Mouse (Mus musculus) liver, embryonic 14.5 days (tissue): ENCODE measurements around the gene Tgfbr3. TPM values are rescaled to one million over a fixed set of nuclear protein-coding genes. Genes with fewer than 3 reads are reported as not detected.

ENCODE experiments used
- ATAC-seq: fragments of 200-750 bp; cut with Nextera tagmentation; 2 replicates; pipeline ENCODE4 v1.8.0; 2017; ENCODE audit warnings: moderate number of reproducible peaks, mild to moderate bottlenecking, moderate library complexity; ENCODE audit not compliant: insufficient read depth
- DNase-seq, 3 experiments: peaks; one replicate each; pipeline ENCODE4 v3.0.0-alpha.2; 2012 to 2013; ENCODE audit warnings: low read depth in 3 of 3, low spot score in 3 of 3
- H3K27ac ChIP-seq: fragments of 300-500 bp; sonication (generic); 2 replicates; pipeline ENCODE4 v1.5.1; 2014; ENCODE audit warnings: moderate library complexity, mild to moderate bottlenecking, control low read depth, inconsistent platforms
- H3K27me3 ChIP-seq: fragments of 300-500 bp; sonication (generic); 2 replicates; pipeline ENCODE4 v1.6.1; 2014; ENCODE audit warnings: mild to moderate bottlenecking, low read length, moderate library complexity; ENCODE audit not compliant: control insufficient read depth, insufficient read depth
- H3K36me3 ChIP-seq: fragments of 300-500 bp; sonication (generic); replicated peaks from 2 replicates; pipeline ENCODE4 v1.6.1; 2014; ENCODE audit warnings: low read depth; ENCODE audit not compliant: control insufficient read depth, insufficient read depth
- H3K4me1 ChIP-seq, 2 experiments: fragments of 200-500 bp in 1 of 2; fragments of 300-500 bp in 1 of 2; sonication (generic) in 1 of 2; replicated peaks; 2 replicates each; pipeline ENCODE4 v1.6.1; 2012 to 2014; ENCODE audit warnings: antibody characterized with exemption in 1 of 2, inconsistent platforms in 1 of 2, low read length in 1 of 2; ENCODE audit not compliant: control insufficient read depth in 2 of 2, insufficient read depth in 2 of 2
- H3K4me2 ChIP-seq: fragments of 300-500 bp; sonication (generic); 2 replicates; pipeline ENCODE4 v1.6.1; 2014; ENCODE audit warnings: low read depth, mild to moderate bottlenecking, control low read depth, moderate library complexity
- H3K4me3 ChIP-seq, 2 experiments: fragments of 200-500 bp in 1 of 2; fragments of 300-500 bp in 1 of 2; sonication (generic) in 1 of 2; 2 replicates each; pipeline ENCODE4 v1.5.1; 2012 to 2014; ENCODE audit warnings: low read depth in 2 of 2, low read length in 2 of 2, mild to moderate bottlenecking in 2 of 2, control low read depth in 1 of 2, inconsistent platforms in 1 of 2, moderate library complexity in 1 of 2; ENCODE audit not compliant: insufficient read depth in 1 of 2
- H3K9ac ChIP-seq: fragments of 300-500 bp; sonication (generic); replicated peaks from 2 replicates; pipeline ENCODE4 v1.6.1; 2014; ENCODE audit warnings: mild to moderate bottlenecking, control low read depth, moderate library complexity
- H3K9me3 ChIP-seq: fragments of 300-500 bp; sonication (generic); 2 replicates; pipeline ENCODE4 v1.6.1; 2016; ENCODE audit warnings: low read length, mixed read lengths; ENCODE audit not compliant: control insufficient read depth
- CTCF ChIP-seq: IDR thresholded peaks from 2 replicates; pipeline ENCODE4 v1.5.1; 2016; ENCODE audit warnings: antibody characterized with exemption, low read depth, control low read depth
- EP300 ChIP-seq: IDR thresholded peaks from 2 replicates; pipeline ENCODE4 v1.6.1; 2016; ENCODE audit warnings: antibody characterized with exemption, low read depth
- WGBS: fragments of 180-500 bp; shearing (Covaris S2); extraction: QIAGEN DNeasy Blood & Tissue Kit; methylation state at CpG from one replicate; pipeline ENCODE4 v1.1.7; 2014; ENCODE audit not compliant: insufficient replicate concordance; 5-methylcytosine and 5-hydroxymethylcytosine counted together
- polyA plus RNA-seq, 2 experiments: library from polyadenylated mRNA; depleted of rRNA in 1 of 2; stranded (reverse) in 1 of 2; unstranded in 1 of 2; fragments of >200 nt; fragmentation: Nextera tagmentation in 1 of 2; extraction: Ambion mirVana in 1 of 2; gene quantifications; 2 replicates each; pipeline versions ENCODE4 v1.2.1 to v1.2.3; 2012 to 2014

Gene Tgfbr3
- polyA plus RNA-seq, 2 experiments = 4.3 to 7.5 TPM

- no peak overlapping the region for H3K27ac ChIP-seq
- no peak overlapping the region for H3K4me2 ChIP-seq
- ATAC-seq = no peak
- no peak overlapping the region for H3K4me3 ChIP-seq
- H3K9me3 ChIP-seq = no peaks in the 10 kb centered on the region
- WGBS = 66% methylated on average over 8 of the region's 8 CpGs
- no peaks in the 10 kb centered on the region for H3K27me3 ChIP-seq
- H3K4me1 ChIP-seq = peaks cover 6 to 18% of the 10 kb centered on the region in 2 experiments
- no peak for TF ChIP-seq CTCF
- no peak for TF ChIP-seq EP300
- no peak for DNase-seq
- H3K9ac ChIP-seq = no peak overlapping the region
- no peaks in the 10 kb centered on the region for H3K36me3 ChIP-seq
These were observed 105.1 kb downstream of the Tgfbr3 start for GRCm38 (mm10) chr5:107184158-107184883.

DNA sequence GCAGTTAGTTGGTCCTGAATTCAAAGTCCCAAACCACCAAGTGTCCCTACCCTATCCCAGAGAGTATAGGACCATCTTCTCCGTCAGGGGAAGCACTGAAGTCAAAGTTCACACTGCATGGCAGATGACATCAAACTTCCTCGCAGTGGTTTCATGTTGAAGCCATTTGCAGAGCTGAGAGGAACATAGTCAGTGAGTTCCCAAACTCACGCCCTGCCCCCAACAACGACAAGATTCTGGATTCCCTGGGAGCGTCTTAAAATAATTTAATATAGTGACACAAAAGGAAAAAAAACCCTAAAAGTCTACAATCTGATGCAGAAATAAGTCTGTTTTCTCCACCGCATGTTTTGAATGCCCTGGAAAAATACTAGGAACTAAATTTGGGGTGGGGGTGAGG is 105.9 kb downstream of the Tgfbr3 start:
- Histone ChIP-seq H3K9me3 (no peaks in the 10 kb centered on the region), H3K36me3 (no peaks in the 10 kb centered on the region), H3K27me3 (no peaks in the 10 kb centered on the region), H3K9ac (no peak overlapping the region), H3K4me2 (no peak overlapping the region), H3K4me1 (peaks cover 6 to 18% of the 10 kb centered on the region in 2 experiments), H3K27ac (no peak overlapping the region), H3K4me3 (no peak overlapping the region)
- ATAC-seq = no peak
- TF ChIP-seq EP300 (no peak), CTCF (no peak)
- 60% methylated on average over 6 of the region's 6 CpGs for WGBS
- DNase-seq = no peak

- H3K27me3 ChIP-seq = no peaks in the 10 kb centered on the region
- ATAC-seq (no peak), DNase-seq (no peak)
- no peak overlapping the region for H3K4me3 ChIP-seq
- H3K4me2 ChIP-seq = no peak overlapping the region
- H3K9ac ChIP-seq = no peak overlapping the region
- no peak for TF ChIP-seq CTCF
- no peak for TF ChIP-seq EP300
- H3K4me1 ChIP-seq = peaks cover 6 to 19% of the 10 kb centered on the region in 2 experiments
- WGBS = 80% methylated on average over 7 of the region's 7 CpGs
- no peak overlapping the region for H3K27ac ChIP-seq
- H3K9me3 ChIP-seq = no peaks in the 10 kb centered on the region
- no peaks in the 10 kb centered on the region for H3K36me3 ChIP-seq
These were observed 106.7 kb downstream of the Tgfbr3 start for GRCm38 (mm10) chr5:107182721-107183120.

DNA sequence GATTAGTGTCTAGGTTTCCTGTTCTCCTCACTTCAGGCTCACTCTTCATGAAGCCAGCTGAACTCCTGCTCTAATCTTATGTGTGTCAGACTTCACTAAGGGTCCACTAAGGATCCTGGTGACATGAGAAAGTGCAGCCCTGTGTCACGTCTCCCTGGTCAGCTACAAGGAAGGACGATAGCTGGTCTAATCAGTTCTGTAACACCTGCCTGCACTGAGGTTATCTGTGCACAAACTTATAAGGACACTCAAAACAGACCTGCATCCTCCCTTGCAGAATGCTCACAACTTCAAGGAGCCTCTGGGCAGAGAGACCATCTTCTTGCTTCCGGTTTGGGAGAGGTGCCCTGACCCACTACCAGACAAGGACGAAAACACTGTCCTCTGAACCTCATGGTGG is 107.6 kb downstream of the Tgfbr3 start:
- Histone ChIP-seq H3K4me1 (peaks cover 6 to 21% of the 10 kb centered on the region in 2 experiments), H3K4me3 (no peak overlapping the region), H3K9me3 (no peaks in the 10 kb centered on the region), H3K27ac (no peak overlapping the region), H3K4me2 (no peak overlapping the region), H3K27me3 (no peaks in the 10 kb centered on the region), H3K9ac (no peak overlapping the region), H3K36me3 (no peaks in the 10 kb centered on the region)
- WGBS = 37% methylated on average over 4 of the region's 4 CpGs
- peak in 2 of 3 experiments; percentile 20 to 24 for DNase-seq
- peak; percentile 61; the same call in 1 of the 2 replicates for ATAC-seq
- peak; percentile 70 for TF ChIP-seq EP300
- no peak for TF ChIP-seq CTCF

GRCm38 (mm10) chr5:107179194-107179593 is 110.2 kb downstream of the Tgfbr3 start:
- WGBS = 72% methylated on average over 5 of the region's 5 CpGs
- H3K27ac ChIP-seq = no peak overlapping the region
- no peak for ATAC-seq
- H3K4me3 ChIP-seq = no peak overlapping the region
- H3K9ac ChIP-seq = no peak overlapping the region
- H3K27me3 ChIP-seq = no peaks in the 10 kb centered on the region
- H3K4me1 ChIP-seq = peaks cover 6 to 17% of the 10 kb centered on the region in 2 experiments
- no peak overlapping the region for H3K4me2 ChIP-seq
- no peak for TF ChIP-seq CTCF
- TF ChIP-seq EP300 = no peak
- DNase-seq = no peak
- H3K36me3 ChIP-seq = no peaks in the 10 kb centered on the region
- H3K9me3 ChIP-seq = no peaks in the 10 kb centered on the region
